Mouse (Mus musculus): Measurements from ENCODE around the gene Zmynd12. TPM values are rescaled to one million over a fixed set of nuclear protein-coding genes. Genes with fewer than 3 reads are reported as not detected.

Gene Zmynd12
- polyA plus RNA-seq, 1 experiment from 2014 or later: 0.63 TPM

- Histone ChIP-seq H3K9me3 (ENCODE audit: control insufficient read depth, low read length) (no peaks in the 10 kb centered on the region), H3K27ac (ENCODE audit: low read depth, low read length) (peak within 1 kb of the TSS; percentile 86), H3K27me3 (replicated peaks; ENCODE audit: control insufficient read depth, insufficient read depth, low read length) (no peaks in the 10 kb centered on the region), H3K9ac (ENCODE audit: low read depth, low read length) (peak within 1 kb of the TSS; percentile 80), H3K36me3 (ENCODE audit: control insufficient read depth, insufficient read depth, low read length) (no peaks in the 10 kb centered on the region), H3K4me3 (ENCODE audit: low read length) (peak within 1 kb of the TSS; percentile 78), H3K4me1 (ENCODE audit: control insufficient read depth, insufficient read depth, low read depth, low read length) (peaks cover 15% of the 10 kb centered on the region), H3K4me2 (ENCODE audit: low read length) (peak within 1 kb of the TSS; percentile 88)
- WGBS: under 1% methylated on average over 49 of the region's 49 CpGs
- peak; percentile 100 for ATAC-seq
Measured at GRCm38 (mm10) chr4:119415072-119415753, 7.4 kb upstream of the Zmynd12 start, which contains the start of gene Ccdc30. Gene Ccdc30, minus strand, starts transcription at chr4:119415521.

GRCm38 (mm10) chr4:119417270-119417669 lies 5.3 kb upstream of the Zmynd12 start:
- no peaks in the 10 kb centered on the region for H3K27me3 ChIP-seq (replicated peaks; ENCODE audit: control insufficient read depth, insufficient read depth, low read length)
- H3K9ac ChIP-seq (ENCODE audit: low read depth, low read length): no peak overlapping the region
- H3K9me3 ChIP-seq (ENCODE audit: control insufficient read depth, low read length): no peaks in the 10 kb centered on the region
- no peak overlapping the region for H3K27ac ChIP-seq (ENCODE audit: low read depth, low read length)
- H3K4me3 ChIP-seq (ENCODE audit: low read length): no peak overlapping the region
- ATAC-seq: no peak
- 86% methylated on average over 3 of the region's 3 CpGs for whole genome bisulfite sequencing
- H3K4me2 ChIP-seq (ENCODE audit: low read length): no peak overlapping the region
- no peaks in the 10 kb centered on the region for H3K36me3 ChIP-seq (ENCODE audit: control insufficient read depth, insufficient read depth, low read length)
- peaks cover 26% of the 10 kb centered on the region for H3K4me1 ChIP-seq (ENCODE audit: control insufficient read depth, insufficient read depth, low read depth, low read length)

DNA sequence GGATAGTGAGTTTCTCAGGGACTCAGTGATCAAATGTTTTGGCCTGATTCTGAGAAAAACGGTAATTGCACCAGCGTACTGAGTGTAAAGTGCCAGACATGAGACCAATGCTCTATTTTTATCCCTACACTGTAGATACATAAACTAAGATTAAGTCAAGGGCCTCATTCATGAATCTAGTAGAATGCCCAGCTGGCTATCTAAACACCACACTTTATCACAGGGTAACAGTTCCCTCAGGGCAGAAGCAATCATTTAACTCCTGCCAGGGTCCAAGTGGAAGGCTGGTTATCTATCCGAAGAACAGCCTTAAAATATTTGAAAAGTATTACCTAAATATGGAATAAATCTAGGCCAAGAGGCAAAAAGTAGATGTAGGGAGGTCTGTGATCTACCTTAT lies 4.7 kb upstream of the Zmynd12 start:
- H3K27me3 ChIP-seq (replicated peaks; ENCODE audit: control insufficient read depth, insufficient read depth, low read length): no peaks in the 10 kb centered on the region
- H3K4me2 ChIP-seq (ENCODE audit: low read length): no peak overlapping the region
- H3K9me3 ChIP-seq (ENCODE audit: control insufficient read depth, low read length): no peaks in the 10 kb centered on the region
- H3K36me3 ChIP-seq (ENCODE audit: control insufficient read depth, insufficient read depth, low read length): no peaks in the 10 kb centered on the region
- H3K9ac ChIP-seq (ENCODE audit: low read depth, low read length): no peak overlapping the region
- no peak for ATAC-seq
- H3K4me1 ChIP-seq (ENCODE audit: control insufficient read depth, insufficient read depth, low read depth, low read length): peaks cover 21% of the 10 kb centered on the region
- WGBS: 91% methylated on average over 3 of the region's 3 CpGs
- H3K27ac ChIP-seq (ENCODE audit: low read depth, low read length): no peak overlapping the region
- no peak overlapping the region for H3K4me3 ChIP-seq (ENCODE audit: low read length)

- Histone ChIP-seq H3K27me3 (replicated peaks; ENCODE audit: control insufficient read depth, insufficient read depth, low read length) (no peaks in the 10 kb centered on the region), H3K9ac (ENCODE audit: low read depth, low read length) (peak overlapping the region; percentile 87), H3K36me3 (ENCODE audit: control insufficient read depth, insufficient read depth, low read length) (no peaks in the 10 kb centered on the region), H3K4me1 (ENCODE audit: control insufficient read depth, insufficient read depth, low read depth, low read length) (peaks cover 21% of the 10 kb centered on the region), H3K9me3 (ENCODE audit: control insufficient read depth, low read length) (no peaks in the 10 kb centered on the region), H3K4me3 (ENCODE audit: low read length) (peak overlapping the region; percentile 73), H3K27ac (ENCODE audit: low read depth, low read length) (peak overlapping the region; percentile 95; the same call in 1 of the 2 replicates), H3K4me2 (ENCODE audit: low read length) (peak overlapping the region; percentile 75)
- WGBS: 56% methylated on average over 3 of the region's 3 CpGs
- ATAC-seq: no peak
Measured at GRCm38 (mm10) chr4:119421191-119421590, 1.4 kb upstream of the Zmynd12 start.

DNA sequence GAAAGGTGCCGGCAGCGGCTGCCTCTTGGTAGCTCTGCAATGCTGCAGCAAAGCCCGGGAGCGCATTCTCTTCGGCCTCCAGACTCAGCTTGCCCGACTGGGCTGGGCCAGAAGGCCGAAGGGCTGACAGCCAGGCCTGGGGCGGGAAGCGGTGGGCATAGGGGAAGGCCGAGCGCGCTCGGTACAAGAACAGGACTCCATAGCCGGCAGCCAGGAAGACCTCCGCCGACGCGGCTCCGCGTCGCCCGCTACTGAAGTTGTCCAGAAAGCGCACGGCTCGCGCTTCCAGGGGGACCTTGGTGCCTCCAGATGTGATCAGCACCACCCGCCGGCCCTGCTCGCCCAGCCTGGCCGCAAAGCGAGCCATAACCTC lies 707 bp upstream of the Zmynd12 start:
- ATAC-seq: peak; percentile 70
- Histone ChIP-seq H3K27me3 (replicated peaks; ENCODE audit: control insufficient read depth, insufficient read depth, low read length) (no peaks in the 10 kb centered on the region), H3K9me3 (ENCODE audit: control insufficient read depth, low read length) (no peaks in the 10 kb centered on the region), H3K4me2 (ENCODE audit: low read length) (peak overlapping the region; percentile 75), H3K27ac (ENCODE audit: low read depth, low read length) (peak overlapping the region; percentile 95), H3K4me1 (ENCODE audit: control insufficient read depth, insufficient read depth, low read depth, low read length) (peaks cover 21% of the 10 kb centered on the region), H3K4me3 (ENCODE audit: low read length) (peak overlapping the region; percentile 73), H3K36me3 (ENCODE audit: control insufficient read depth, insufficient read depth, low read length) (no peaks in the 10 kb centered on the region), H3K9ac (ENCODE audit: low read depth, low read length) (peak overlapping the region; percentile 87)
- WGBS: under 1% methylated on average over 31 of the region's 31 CpGs

DNA sequence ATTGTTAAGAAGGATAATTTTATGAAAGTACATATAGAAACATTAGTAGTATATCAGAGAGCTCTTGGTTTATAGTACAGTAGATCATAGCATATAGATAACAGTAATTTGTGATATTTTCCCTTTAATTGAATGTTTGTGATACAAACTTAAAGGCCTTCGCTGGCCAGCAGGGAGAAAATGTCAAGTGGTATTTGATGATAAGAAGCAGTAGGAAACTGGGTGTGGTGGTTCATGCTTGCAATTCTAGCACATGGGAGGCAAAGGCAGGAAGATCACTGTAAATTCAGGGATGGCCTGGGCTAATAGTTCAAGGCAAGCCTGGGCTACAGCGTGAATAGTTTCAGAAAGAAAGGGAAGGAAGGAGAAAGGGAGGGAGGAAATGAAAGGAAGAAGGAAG lies 2.5 kb downstream of the Zmynd12 start:
- Histone ChIP-seq H3K4me2 (ENCODE audit: low read length) (no peak overlapping the region), H3K36me3 (ENCODE audit: control insufficient read depth, insufficient read depth, low read length) (no peaks in the 10 kb centered on the region), H3K27ac (ENCODE audit: low read depth, low read length) (no peak overlapping the region), H3K4me3 (ENCODE audit: low read length) (no peak overlapping the region), H3K9ac (ENCODE audit: low read depth, low read length) (no peak overlapping the region), H3K27me3 (replicated peaks; ENCODE audit: control insufficient read depth, insufficient read depth, low read length) (no peaks in the 10 kb centered on the region), H3K9me3 (ENCODE audit: control insufficient read depth, low read length) (no peaks in the 10 kb centered on the region), H3K4me1 (ENCODE audit: control insufficient read depth, insufficient read depth, low read depth, low read length) (peaks cover 21% of the 10 kb centered on the region)
- ATAC-seq: no peak
- WGBS: 98% methylated on average over 2 of the region's 2 CpGs

DNA sequence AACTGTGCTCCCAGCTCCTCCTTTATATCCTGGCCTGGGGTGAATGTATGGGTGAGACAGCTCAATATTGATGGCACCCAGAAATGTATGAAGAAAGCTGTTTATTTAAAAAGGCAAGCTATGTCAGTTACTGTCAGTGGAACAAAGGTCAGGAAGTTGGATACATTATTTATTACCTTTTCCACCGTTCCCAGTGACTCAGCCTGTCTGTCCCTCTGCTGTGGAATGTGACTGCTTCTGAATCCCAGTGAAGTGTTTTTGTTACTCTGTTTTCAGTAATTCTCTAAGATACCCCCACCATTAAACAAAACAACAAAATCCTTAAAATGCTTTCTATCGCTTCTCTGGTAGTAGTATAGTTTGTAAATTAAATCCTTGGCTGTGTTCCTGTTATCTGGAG lies 3.0 kb downstream of the Zmynd12 start:
- 61% methylated on average over 2 of the region's 2 CpGs for WGBS
- H3K4me2 ChIP-seq (ENCODE audit: low read length): no peak overlapping the region
- no peak overlapping the region for H3K27ac ChIP-seq (ENCODE audit: low read depth, low read length)
- H3K4me3 ChIP-seq (ENCODE audit: low read length): no peak overlapping the region
- ATAC-seq: no peak
- H3K4me1 ChIP-seq (ENCODE audit: control insufficient read depth, insufficient read depth, low read depth, low read length): peaks cover 21% of the 10 kb centered on the region
- H3K9ac ChIP-seq (ENCODE audit: low read depth, low read length): no peak overlapping the region
- H3K9me3 ChIP-seq (ENCODE audit: control insufficient read depth, low read length): no peaks in the 10 kb centered on the region
- H3K36me3 ChIP-seq (ENCODE audit: control insufficient read depth, insufficient read depth, low read length): no peaks in the 10 kb centered on the region
- no peaks in the 10 kb centered on the region for H3K27me3 ChIP-seq (replicated peaks; ENCODE audit: control insufficient read depth, insufficient read depth, low read length)

DNA sequence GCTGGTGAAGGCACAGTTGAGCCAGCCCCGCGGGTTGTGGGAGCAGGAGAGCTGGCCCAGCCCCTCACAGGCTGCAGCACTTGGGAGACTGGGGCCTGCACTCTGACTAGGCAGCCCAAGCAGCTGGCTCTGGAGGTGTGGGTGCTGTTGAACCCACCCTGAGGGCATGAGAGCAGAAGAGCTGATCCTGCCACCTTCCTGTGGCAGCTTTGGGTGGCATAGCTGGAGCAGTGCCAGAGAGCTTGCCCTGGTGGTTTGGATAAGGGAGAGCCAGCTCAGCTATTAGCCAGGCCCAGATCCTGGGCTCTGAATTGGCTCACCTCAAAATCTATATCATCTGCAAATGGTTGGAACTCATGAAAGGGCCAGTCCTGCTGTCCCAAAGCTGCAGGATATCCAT lies 5.1 kb downstream of the Zmynd12 start:
- Histone ChIP-seq H3K27me3 (replicated peaks; ENCODE audit: control insufficient read depth, insufficient read depth, low read length) (no peaks in the 10 kb centered on the region), H3K36me3 (ENCODE audit: control insufficient read depth, insufficient read depth, low read length) (no peaks in the 10 kb centered on the region), H3K9me3 (ENCODE audit: control insufficient read depth, low read length) (no peaks in the 10 kb centered on the region), H3K4me2 (ENCODE audit: low read length) (no peak overlapping the region), H3K9ac (ENCODE audit: low read depth, low read length) (no peak overlapping the region), H3K4me1 (ENCODE audit: control insufficient read depth, insufficient read depth, low read depth, low read length) (peaks cover 10% of the 10 kb centered on the region), H3K27ac (ENCODE audit: low read depth, low read length) (no peak overlapping the region), H3K4me3 (ENCODE audit: low read length) (no peak overlapping the region)
- 52% methylated on average over 2 of the region's 2 CpGs for WGBS
- ATAC-seq: no peak

GRCm38 (mm10) chr4:119430678-119431077 lies 8.1 kb downstream of the Zmynd12 start:
- WGBS: 35% methylated on average over 5 of the region's 5 CpGs
- Histone ChIP-seq H3K4me3 (ENCODE audit: low read length) (no peak overlapping the region), H3K9me3 (ENCODE audit: control insufficient read depth, low read length) (no peaks in the 10 kb centered on the region), H3K4me2 (ENCODE audit: low read length) (no peak overlapping the region), H3K27me3 (replicated peaks; ENCODE audit: control insufficient read depth, insufficient read depth, low read length) (no peaks in the 10 kb centered on the region), H3K27ac (ENCODE audit: low read depth, low read length) (no peak overlapping the region), H3K4me1 (ENCODE audit: control insufficient read depth, insufficient read depth, low read depth, low read length) (no peaks in the 10 kb centered on the region), H3K36me3 (ENCODE audit: control insufficient read depth, insufficient read depth, low read length) (no peaks in the 10 kb centered on the region), H3K9ac (ENCODE audit: low read depth, low read length) (no peak overlapping the region)
- no peak for ATAC-seq

Measured in hindbrain, embryonic 16.5 days (tissue).